Mouse (Mus musculus): ENCODE measurements around the gene Nrtn. TPM values are rescaled to one million over a fixed set of nuclear protein-coding genes. Genes with fewer than 3 reads are reported as not detected.

Nrtn gene
- polyA plus RNA-seq (2016; fragmentation: Nextera tagmentation; extraction: Ambion mirVana) = 3.4 and 3.7 TPM in 2 replicates

GRCm38 (mm10) chr17:56757416-56758123, at the start of gene Nrtn:
Nrtn (minus strand) TSS chr17:56757530.
- Histone ChIP-seq H3K27ac (no peak within 1 kb of the TSS), H3K4me2 (replicated peaks) (peak within 1 kb of the TSS; percentile 89), H3K4me3 (peak within 1 kb of the TSS; percentile 40), H3K27me3 (replicated peaks) (peaks cover 76% of the 10 kb centered on the region), H3K36me3 (no peaks in the 10 kb centered on the region), H3K4me1 (peaks cover 27% of the 10 kb centered on the region), H3K9me3 (no peaks in the 10 kb centered on the region), H3K9ac (peak within 1 kb of the TSS; percentile 52)
- WGBS = under 1% methylated on average over 48 of the region's 48 CpGs
- ATAC-seq (ENCODE audit: low FRiP score, low read depth) = peak; percentile 30; the same call in 1 of the 2 replicates

GRCm38 (mm10) chr17:56805784-56806183, 48.5 kb upstream of the Nrtn start:
- 96% methylated on average over 1 of the region's 1 CpGs for WGBS
- H3K27ac ChIP-seq = no peak overlapping the region
- H3K4me1 ChIP-seq = peaks cover 14% of the 10 kb centered on the region
- no peak overlapping the region for H3K4me2 ChIP-seq (replicated peaks)
- no peaks in the 10 kb centered on the region for H3K27me3 ChIP-seq (replicated peaks)
- no peaks in the 10 kb centered on the region for H3K9me3 ChIP-seq
- H3K9ac ChIP-seq = no peak overlapping the region
- no peak for ATAC-seq (ENCODE audit: low FRiP score, low read depth)
- no peak overlapping the region for H3K4me3 ChIP-seq
- peaks cover 3% of the 10 kb centered on the region; the same call in 1 of the 2 replicates for H3K36me3 ChIP-seq

- ATAC-seq (ENCODE audit: low FRiP score, low read depth) = no peak
- no peak overlapping the region for H3K4me3 ChIP-seq
- H3K27me3 ChIP-seq (replicated peaks) = no peaks in the 10 kb centered on the region
- H3K27ac ChIP-seq = no peak overlapping the region
- peaks cover 6% of the 10 kb centered on the region for H3K4me1 ChIP-seq
- 69% methylated on average over 5 of the region's 5 CpGs for WGBS
- peaks cover 3% of the 10 kb centered on the region; the same call in 1 of the 2 replicates for H3K36me3 ChIP-seq
- H3K9ac ChIP-seq = no peak overlapping the region
- H3K9me3 ChIP-seq = no peaks in the 10 kb centered on the region
- H3K4me2 ChIP-seq (replicated peaks) = no peak overlapping the region
Observed at GRCm38 (mm10) chr17:56804952-56805351, 47.6 kb upstream of the Nrtn start.

GRCm38 (mm10) chr17:56802065-56802464, 44.7 kb upstream of the Nrtn start:
- ATAC-seq (ENCODE audit: low FRiP score, low read depth) = no peak
- Histone ChIP-seq H3K27ac (no peak overlapping the region), H3K4me2 (replicated peaks) (no peak overlapping the region), H3K36me3 (peaks cover 3% of the 10 kb centered on the region; the same call in 1 of the 2 replicates), H3K9me3 (no peaks in the 10 kb centered on the region), H3K27me3 (replicated peaks) (no peaks in the 10 kb centered on the region), H3K4me1 (no peaks in the 10 kb centered on the region), H3K4me3 (no peak overlapping the region), H3K9ac (no peak overlapping the region)
- 80% methylated on average over 8 of the region's 8 CpGs for WGBS

GRCm38 (mm10) chr17:56799276-56799675, 41.9 kb upstream of the Nrtn start:
- Histone ChIP-seq H3K4me2 (replicated peaks) (no peak overlapping the region), H3K9me3 (no peaks in the 10 kb centered on the region), H3K4me3 (no peak overlapping the region), H3K9ac (no peak overlapping the region), H3K27me3 (replicated peaks) (no peaks in the 10 kb centered on the region), H3K36me3 (peaks cover 3% of the 10 kb centered on the region; the same call in 1 of the 2 replicates), H3K27ac (no peak overlapping the region), H3K4me1 (no peaks in the 10 kb centered on the region)
- ATAC-seq (ENCODE audit: low FRiP score, low read depth) = no peak
- WGBS = 84% methylated on average over 3 of the region's 3 CpGs

GRCm38 (mm10) chr17:56793614-56794319, 36.4 kb upstream of the Nrtn start:
- no peaks in the 10 kb centered on the region for H3K9me3 ChIP-seq
- no peak overlapping the region for H3K4me2 ChIP-seq (replicated peaks)
- no peaks in the 10 kb centered on the region for H3K27me3 ChIP-seq (replicated peaks)
- no peak overlapping the region for H3K27ac ChIP-seq
- H3K4me3 ChIP-seq = no peak overlapping the region
- H3K4me1 ChIP-seq = no peaks in the 10 kb centered on the region
- no peaks in the 10 kb centered on the region for H3K36me3 ChIP-seq
- WGBS = 69% methylated on average over 6 of the region's 6 CpGs
- H3K9ac ChIP-seq = no peak overlapping the region
- no peak for ATAC-seq (ENCODE audit: low FRiP score, low read depth)

- no peaks in the 10 kb centered on the region for H3K9me3 ChIP-seq
- no peaks in the 10 kb centered on the region for H3K36me3 ChIP-seq
- no peak overlapping the region for H3K9ac ChIP-seq
- no peak overlapping the region for H3K4me3 ChIP-seq
- no peak overlapping the region for H3K4me2 ChIP-seq (replicated peaks)
- no peak for ATAC-seq (ENCODE audit: low FRiP score, low read depth)
- no peak overlapping the region for H3K27ac ChIP-seq
- H3K27me3 ChIP-seq (replicated peaks) = no peaks in the 10 kb centered on the region
- no peaks in the 10 kb centered on the region for H3K4me1 ChIP-seq
- WGBS = 90% methylated on average over 3 of the region's 3 CpGs
Observed at GRCm38 (mm10) chr17:56792588-56792987, 35.3 kb upstream of the Nrtn start.

GRCm38 (mm10) chr17:56789286-56789685, 32.0 kb upstream of the Nrtn start:
- WGBS = 86% methylated on average over 6 of the region's 6 CpGs
- no peak for ATAC-seq (ENCODE audit: low FRiP score, low read depth)
- Histone ChIP-seq H3K9me3 (no peaks in the 10 kb centered on the region), H3K27me3 (replicated peaks) (no peaks in the 10 kb centered on the region), H3K36me3 (0 out of 2 replicates have a peak, but pooled peaks cover 3% of the 10 kb centered on the region), H3K27ac (no peak overlapping the region), H3K9ac (no peak overlapping the region), H3K4me1 (no peaks in the 10 kb centered on the region), H3K4me3 (no peak overlapping the region), H3K4me2 (replicated peaks) (no peak overlapping the region)

- Histone ChIP-seq H3K9me3 (no peaks in the 10 kb centered on the region), H3K27me3 (replicated peaks) (no peaks in the 10 kb centered on the region), H3K36me3 (0 out of 2 replicates have a peak, but pooled peaks cover 3% of the 10 kb centered on the region), H3K4me1 (no peaks in the 10 kb centered on the region), H3K4me2 (replicated peaks) (no peak overlapping the region), H3K27ac (no peak overlapping the region), H3K9ac (no peak overlapping the region), H3K4me3 (no peak overlapping the region)
- 82% methylated on average over 3 of the region's 3 CpGs for WGBS
- no peak for ATAC-seq (ENCODE audit: low FRiP score, low read depth)
Observed at GRCm38 (mm10) chr17:56788886-56789285, 31.6 kb upstream of the Nrtn start.

- H3K27me3 ChIP-seq (replicated peaks) = no peaks in the 10 kb centered on the region
- H3K9me3 ChIP-seq = peaks cover 6% of the 10 kb centered on the region; the same call in 1 of the 2 replicates
- WGBS = 90% methylated on average over 13 of the region's 13 CpGs
- no peak overlapping the region for H3K9ac ChIP-seq
- no peak for ATAC-seq (ENCODE audit: low FRiP score, low read depth)
- H3K4me1 ChIP-seq = no peaks in the 10 kb centered on the region
- H3K4me3 ChIP-seq = no peak overlapping the region
- peaks cover 12% of the 10 kb centered on the region for H3K36me3 ChIP-seq
- H3K4me2 ChIP-seq (replicated peaks) = no peak overlapping the region
- H3K27ac ChIP-seq = no peak overlapping the region
Observed at GRCm38 (mm10) chr17:56780291-56780978, 23.1 kb upstream of the Nrtn start.

GRCm38 (mm10) chr17:56778779-56779362, 21.5 kb upstream of the Nrtn start:
- no peak overlapping the region for H3K4me2 ChIP-seq (replicated peaks)
- no peak overlapping the region for H3K27ac ChIP-seq
- peaks cover 11% of the 10 kb centered on the region for H3K36me3 ChIP-seq
- peaks cover 6% of the 10 kb centered on the region; the same call in 1 of the 2 replicates for H3K9me3 ChIP-seq
- H3K9ac ChIP-seq = no peak overlapping the region
- no peak for ATAC-seq (ENCODE audit: low FRiP score, low read depth)
- H3K4me1 ChIP-seq = no peaks in the 10 kb centered on the region
- no peak overlapping the region for H3K4me3 ChIP-seq
- WGBS = 71% methylated on average over 3 of the region's 3 CpGs
- no peaks in the 10 kb centered on the region for H3K27me3 ChIP-seq (replicated peaks)

GRCm38 (mm10) chr17:56777568-56777967, 20.2 kb upstream of the Nrtn start:
- Histone ChIP-seq H3K27me3 (replicated peaks) (no peaks in the 10 kb centered on the region), H3K9me3 (peaks cover 6% of the 10 kb centered on the region; the same call in 1 of the 2 replicates), H3K4me3 (no peak overlapping the region), H3K36me3 (peaks cover 11% of the 10 kb centered on the region), H3K4me2 (replicated peaks) (no peak overlapping the region), H3K27ac (no peak overlapping the region), H3K9ac (no peak overlapping the region), H3K4me1 (no peaks in the 10 kb centered on the region)
- 92% methylated on average over 11 of the region's 11 CpGs for WGBS
- ATAC-seq (ENCODE audit: low FRiP score, low read depth) = no peak
